Mouse (Mus musculus): ENCODE results near the gene L3mbtl4. TPM values are rescaled to one million over a fixed set of nuclear protein-coding genes. Genes with fewer than 3 reads are reported as not detected.

L3mbtl4 gene
- polyA plus RNA-seq, 1 experiment from 2014 or later: 0.13 TPM

- Histone ChIP-seq H3K4me1 (no peaks in the 10 kb centered on the region), H3K27me3 (no peaks in the 10 kb centered on the region), H3K9ac (no peak overlapping the region), H3K27ac (no peak overlapping the region), H3K9me3 (no peaks in the 10 kb centered on the region), H3K4me3 (no peak overlapping the region), H3K36me3 (no peaks in the 10 kb centered on the region), H3K4me2 (replicated peaks) (no peak overlapping the region)
- WGBS: 84% methylated on average over 4 of the region's 4 CpGs
- ATAC-seq (ENCODE audit: low FRiP score, low read depth): no peak
Measured at GRCm38 (mm10) chr17:68591619-68592018, 318.0 kb downstream of the L3mbtl4 start.

- no peak overlapping the region for H3K4me3 ChIP-seq
- ATAC-seq (ENCODE audit: low FRiP score, low read depth): no peak
- no peaks in the 10 kb centered on the region for H3K9me3 ChIP-seq
- 78% methylated on average over 4 of the region's 4 CpGs for WGBS
- H3K9ac ChIP-seq: no peak overlapping the region
- no peak overlapping the region for H3K4me2 ChIP-seq (replicated peaks)
- no peaks in the 10 kb centered on the region for H3K36me3 ChIP-seq
- H3K27ac ChIP-seq: no peak overlapping the region
- H3K27me3 ChIP-seq: no peaks in the 10 kb centered on the region
- no peaks in the 10 kb centered on the region for H3K4me1 ChIP-seq
Measured at GRCm38 (mm10) chr17:68602744-68603143, 329.1 kb downstream of the L3mbtl4 start.

- Histone ChIP-seq H3K27ac (no peak overlapping the region), H3K4me1 (no peaks in the 10 kb centered on the region), H3K9me3 (no peaks in the 10 kb centered on the region), H3K36me3 (no peaks in the 10 kb centered on the region), H3K9ac (no peak overlapping the region), H3K4me3 (no peak overlapping the region), H3K27me3 (no peaks in the 10 kb centered on the region), H3K4me2 (replicated peaks) (no peak overlapping the region)
- 49% methylated on average over 6 of the region's 6 CpGs for WGBS
- no peak; the same call in 1 of the 2 replicates for ATAC-seq (ENCODE audit: low FRiP score, low read depth)
Measured at GRCm38 (mm10) chr17:68607691-68608090, 334.1 kb downstream of the L3mbtl4 start.

GRCm38 (mm10) chr17:68611247-68611646 is 337.6 kb downstream of the L3mbtl4 start:
- H3K27me3 ChIP-seq: no peaks in the 10 kb centered on the region
- WGBS: 76% methylated on average over 6 of the region's 6 CpGs

GRCm38 (mm10) chr17:68625281-68625680 is 351.7 kb downstream of the L3mbtl4 start:
- H3K4me2 ChIP-seq (replicated peaks): no peak overlapping the region
- H3K27me3 ChIP-seq: no peaks in the 10 kb centered on the region
- no peaks in the 10 kb centered on the region for H3K36me3 ChIP-seq
- no peak overlapping the region for H3K27ac ChIP-seq
- peaks cover 7% of the 10 kb centered on the region; the same call in 1 of the 2 replicates for H3K4me1 ChIP-seq
- H3K9me3 ChIP-seq: 0 out of 2 replicates have a peak, but pooled peaks cover 4% of the 10 kb centered on the region
- WGBS: 79% methylated on average over 4 of the region's 4 CpGs
- no peak overlapping the region for H3K9ac ChIP-seq
- no peak for ATAC-seq (ENCODE audit: low FRiP score, low read depth)
- H3K4me3 ChIP-seq: no peak overlapping the region

More at GRCm38 (mm10) chr17:68611247-68611646, 337.6 kb downstream of the L3mbtl4 start:
- Histone ChIP-seq H3K4me3 (no peak overlapping the region), H3K9me3 (no peaks in the 10 kb centered on the region), H3K9ac (no peak overlapping the region), H3K4me2 (replicated peaks) (no peak overlapping the region), H3K27ac (no peak overlapping the region), H3K4me1 (no peaks in the 10 kb centered on the region), H3K36me3 (no peaks in the 10 kb centered on the region)
- ATAC-seq (ENCODE audit: low FRiP score, low read depth): no peak

- H3K27me3 ChIP-seq: no peaks in the 10 kb centered on the region
- H3K4me1 ChIP-seq: peaks cover 7% of the 10 kb centered on the region; the same call in 1 of the 2 replicates
- H3K4me3 ChIP-seq: no peak overlapping the region
- ATAC-seq (ENCODE audit: low FRiP score, low read depth): peak; percentile 66; the same call in 1 of the 2 replicates
- no peak overlapping the region for H3K27ac ChIP-seq
- no peaks in the 10 kb centered on the region for H3K36me3 ChIP-seq
- no peak overlapping the region for H3K4me2 ChIP-seq (replicated peaks)
- H3K9ac ChIP-seq: no peak overlapping the region
- WGBS: 36% methylated on average over 7 of the region's 7 CpGs
- H3K9me3 ChIP-seq: 0 out of 2 replicates have a peak, but pooled peaks cover 4% of the 10 kb centered on the region
Measured at GRCm38 (mm10) chr17:68629631-68630426, 356.2 kb downstream of the L3mbtl4 start.

GRCm38 (mm10) chr17:68631396-68631795 is 357.8 kb downstream of the L3mbtl4 start:
- H3K4me3 ChIP-seq: no peak overlapping the region
- H3K9ac ChIP-seq: no peak overlapping the region
- H3K4me1 ChIP-seq: peaks cover 7% of the 10 kb centered on the region; the same call in 1 of the 2 replicates
- no peaks in the 10 kb centered on the region for H3K36me3 ChIP-seq
- H3K4me2 ChIP-seq (replicated peaks): no peak overlapping the region
- no peak overlapping the region for H3K27ac ChIP-seq
- WGBS: 81% methylated on average over 8 of the region's 8 CpGs
- H3K27me3 ChIP-seq: no peaks in the 10 kb centered on the region
- no peaks in the 10 kb centered on the region for H3K9me3 ChIP-seq
- no peak for ATAC-seq (ENCODE audit: low FRiP score, low read depth)

GRCm38 (mm10) chr17:68640187-68640586 is 366.6 kb downstream of the L3mbtl4 start:
- H3K27me3 ChIP-seq: no peaks in the 10 kb centered on the region
- H3K4me2 ChIP-seq (replicated peaks): no peak overlapping the region
- H3K4me1 ChIP-seq: no peaks in the 10 kb centered on the region
- no peak overlapping the region for H3K9ac ChIP-seq
- no peak overlapping the region for H3K4me3 ChIP-seq
- no peak overlapping the region for H3K27ac ChIP-seq
- ATAC-seq (ENCODE audit: low FRiP score, low read depth): no peak
- WGBS: 71% methylated on average over 6 of the region's 6 CpGs
- H3K36me3 ChIP-seq: no peaks in the 10 kb centered on the region
- no peaks in the 10 kb centered on the region for H3K9me3 ChIP-seq

GRCm38 (mm10) chr17:68642521-68643088 is 369.0 kb downstream of the L3mbtl4 start:
- no peaks in the 10 kb centered on the region for H3K9me3 ChIP-seq
- 71% methylated on average over 5 of the region's 5 CpGs for WGBS
- no peaks in the 10 kb centered on the region for H3K4me1 ChIP-seq
- H3K27ac ChIP-seq: no peak overlapping the region
- no peaks in the 10 kb centered on the region for H3K36me3 ChIP-seq
- H3K27me3 ChIP-seq: no peaks in the 10 kb centered on the region
- ATAC-seq (ENCODE audit: low FRiP score, low read depth): no peak
- H3K4me2 ChIP-seq (replicated peaks): no peak overlapping the region
- H3K4me3 ChIP-seq: no peak overlapping the region
- H3K9ac ChIP-seq: no peak overlapping the region

GRCm38 (mm10) chr17:68666528-68666927 is 392.9 kb downstream of the L3mbtl4 start:
- Histone ChIP-seq H3K9me3 (no peaks in the 10 kb centered on the region), H3K27me3 (no peaks in the 10 kb centered on the region), H3K27ac (no peak overlapping the region), H3K4me2 (replicated peaks) (no peak overlapping the region), H3K4me3 (no peak overlapping the region), H3K4me1 (no peaks in the 10 kb centered on the region), H3K36me3 (no peaks in the 10 kb centered on the region), H3K9ac (no peak overlapping the region)
- WGBS: 69% methylated on average over 1 of the region's 1 CpGs
- no peak for ATAC-seq (ENCODE audit: low FRiP score, low read depth)

- 17% methylated on average over 7 of the region's 7 CpGs for WGBS
- no peak for ATAC-seq (ENCODE audit: low FRiP score, low read depth)
- H3K4me2 ChIP-seq (replicated peaks): no peak overlapping the region
Measured at GRCm38 (mm10) chr17:68672088-68672504, 398.5 kb downstream of the L3mbtl4 start.

GRCm38 (mm10) chr17:68710701-68711100 is 437.1 kb downstream of the L3mbtl4 start:
- no peak for ATAC-seq (ENCODE audit: low FRiP score, low read depth)
- WGBS: 74% methylated on average over 5 of the region's 5 CpGs
- no peaks in the 10 kb centered on the region for H3K36me3 ChIP-seq
- no peaks in the 10 kb centered on the region for H3K4me1 ChIP-seq
- no peak overlapping the region for H3K9ac ChIP-seq
- H3K4me2 ChIP-seq (replicated peaks): no peak overlapping the region
- no peaks in the 10 kb centered on the region for H3K27me3 ChIP-seq
- H3K9me3 ChIP-seq: no peaks in the 10 kb centered on the region
- H3K4me3 ChIP-seq: no peak overlapping the region
- H3K27ac ChIP-seq: no peak overlapping the region

More at GRCm38 (mm10) chr17:68672088-68672504, 398.5 kb downstream of the L3mbtl4 start:
- no peaks in the 10 kb centered on the region for H3K9me3 ChIP-seq
- no peak overlapping the region for H3K9ac ChIP-seq
- no peak overlapping the region for H3K4me3 ChIP-seq
- no peaks in the 10 kb centered on the region for H3K27me3 ChIP-seq
- no peaks in the 10 kb centered on the region for H3K36me3 ChIP-seq
- H3K4me1 ChIP-seq: no peaks in the 10 kb centered on the region
- H3K27ac ChIP-seq: no peak overlapping the region

Measured in limb, embryonic 13.5 days (tissue).